Mouse (Mus musculus): ENCODE results near the gene Vegfb.

DNA sequence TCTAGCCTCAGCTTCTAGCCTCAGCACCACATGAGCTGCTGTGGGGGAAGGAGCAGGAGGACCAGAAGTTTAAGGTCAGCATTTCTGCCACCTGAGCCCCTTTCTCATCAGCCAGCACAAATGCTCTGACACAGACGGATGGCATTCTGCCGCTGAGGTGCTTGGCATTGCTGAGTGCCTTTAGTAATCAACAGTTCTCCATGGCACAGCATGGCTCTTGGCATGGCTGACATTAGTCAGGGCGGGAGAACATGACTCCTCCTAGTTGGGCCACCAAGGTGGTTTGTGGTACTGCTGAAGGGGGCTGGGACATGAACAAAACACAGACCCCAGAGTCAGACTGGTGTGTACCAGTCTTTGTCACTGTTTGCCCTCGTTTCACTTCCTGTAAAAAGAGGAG, 39.3 kb downstream of the Vegfb start:
- TF ChIP-seq CTCF (IDR thresholded peaks at IDR 0.05; ENCODE audit: low read depth), result no peak
- TF ChIP-seq EP300 (optimal IDR thresholded peaks at IDR 0.05), result no peak

All from stomach, postnatal 0 days (tissue).